Mouse (Mus musculus) midbrain, embryonic 11.5 days (tissue): Measurements from ENCODE around the gene Asgr1. TPM values are rescaled to one million over a fixed set of nuclear protein-coding genes. Genes with fewer than 3 reads are reported as not detected.

Experiments
- ATAC-seq: fragments of 200-750 bp; cut with Nextera tagmentation; 2 replicates; pipeline ENCODE4 v1.8.0; 2017; ENCODE audit warnings: moderate TSS enrichment, moderate library complexity; ENCODE audit not compliant: low FRiP score
- DNase-seq: peaks from one replicate; pipeline ENCODE4 v3.0.0; 2015; ENCODE audit warnings: low spot score; ENCODE audit errors: missing footprints
- H3K27ac ChIP-seq: fragments of 300-500 bp; sonication (generic); 2 replicates; pipeline ENCODE4 v1.5.1; 2014; ENCODE audit warnings: low read depth, low read length
- H3K27me3 ChIP-seq: fragments of 300-500 bp; sonication (generic); 2 replicates; pipeline ENCODE4 v1.6.1; 2014; ENCODE audit warnings: mild to moderate bottlenecking, low read length, moderate library complexity, mixed read lengths; ENCODE audit not compliant: control insufficient read depth, insufficient read depth
- H3K36me3 ChIP-seq: fragments of 300-500 bp; sonication (generic); 2 replicates; pipeline ENCODE4 v1.6.1; 2014; ENCODE audit warnings: mild to moderate bottlenecking, low read length, moderate library complexity, mixed read lengths; ENCODE audit not compliant: control insufficient read depth, insufficient read depth
- H3K4me1 ChIP-seq: fragments of 300-500 bp; sonication (generic); 2 replicates; pipeline ENCODE4 v1.6.1; 2014; ENCODE audit warnings: low read length; ENCODE audit not compliant: control insufficient read depth, insufficient read depth
- H3K4me2 ChIP-seq: fragments of 300-500 bp; sonication (generic); 2 replicates; pipeline ENCODE4 v1.6.1; 2014; ENCODE audit warnings: mild to moderate bottlenecking, moderate library complexity
- H3K4me3 ChIP-seq: fragments of 300-500 bp; sonication (generic); 2 replicates; pipeline ENCODE4 v1.5.1; 2014; ENCODE audit warnings: low read depth, low read length
- H3K9ac ChIP-seq: fragments of 300-500 bp; sonication (generic); 2 replicates; pipeline ENCODE4 v1.6.1; 2014; ENCODE audit warnings: low read length
- H3K9me3 ChIP-seq: fragments of 300-500 bp; sonication (generic); 2 replicates; pipeline ENCODE4 v1.6.1; 2016; ENCODE audit warnings: low read length; ENCODE audit not compliant: control insufficient read depth
- WGBS: fragments of 180-500 bp; shearing (Covaris S2); extraction: QIAGEN DNeasy Blood & Tissue Kit; methylation state at CpG from one replicate; pipeline ENCODE4 v1.1.7; 2014; 5-methylcytosine and 5-hydroxymethylcytosine counted together
- polyA plus RNA-seq: library from polyadenylated mRNA; unstranded; fragments of >200 nt; fragmentation: Nextera tagmentation; extraction: Ambion mirVana; gene quantifications from 2 replicates; pipeline ENCODE4 v1.2.1, GENCODE M21; 2014

Gene Asgr1
- polyA plus RNA-seq, 1 experiment from 2014 or later, result 0.23 TPM

DNA sequence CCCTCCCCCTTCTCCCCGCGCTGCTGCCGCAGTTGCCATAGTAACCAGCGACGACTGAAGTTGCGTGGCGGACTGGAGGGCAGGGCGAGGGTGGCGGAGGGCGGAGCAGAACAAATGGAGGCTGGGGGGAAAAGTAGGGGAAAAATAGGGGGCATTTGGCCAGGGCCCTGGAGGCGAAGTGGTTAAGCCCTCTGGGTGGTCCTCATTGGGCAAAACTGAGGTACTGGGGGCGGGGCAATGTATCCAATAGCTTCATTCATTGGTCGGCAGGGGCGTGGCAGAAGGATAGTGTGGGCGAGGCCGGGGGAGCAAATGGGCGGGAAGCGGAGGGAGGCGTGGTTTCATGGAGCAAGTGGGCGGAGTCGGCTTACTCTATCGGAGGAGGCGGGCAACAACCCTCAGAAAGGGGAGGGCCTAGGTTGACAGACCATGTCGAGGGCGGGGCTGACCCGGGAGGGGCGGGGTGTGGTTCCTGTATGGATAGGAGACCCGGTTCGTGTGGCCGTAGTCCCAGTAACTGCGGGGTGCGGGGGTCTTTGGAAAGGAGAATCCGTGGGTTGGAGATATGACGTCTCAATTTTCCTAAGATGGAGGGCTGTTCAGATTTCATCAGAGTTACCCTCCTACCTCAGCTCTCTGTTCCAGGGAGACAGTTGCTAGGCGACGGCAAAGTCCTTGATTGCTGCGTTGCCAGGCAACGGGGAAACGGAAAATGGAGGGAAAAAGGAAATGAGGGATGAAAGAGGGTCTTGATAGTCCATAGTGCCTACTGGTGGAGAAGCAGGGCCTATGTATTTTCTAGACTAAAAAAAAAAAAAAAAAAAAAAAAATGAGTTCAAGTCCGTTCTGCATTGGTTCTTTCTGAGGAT lies 32.4 kb upstream of the Asgr1 start:
- Histone ChIP-seq H3K36me3 (no peaks in the 10 kb centered on the region), H3K27ac (peak overlapping the region; percentile 69), H3K4me1 (peaks cover 67% of the 10 kb centered on the region), H3K27me3 (no peaks in the 10 kb centered on the region), H3K9me3 (no peaks in the 10 kb centered on the region), H3K9ac (peak overlapping the region; percentile 40; the same call in 1 of the 2 replicates), H3K4me3 (peak overlapping the region; percentile 38), H3K4me2 (peak overlapping the region; percentile 87)
- ATAC-seq (peak; percentile 86), DNase-seq (peak; percentile 100)
- WGBS, result 1% methylated on average over 40 of the region's 40 CpGs

DNA sequence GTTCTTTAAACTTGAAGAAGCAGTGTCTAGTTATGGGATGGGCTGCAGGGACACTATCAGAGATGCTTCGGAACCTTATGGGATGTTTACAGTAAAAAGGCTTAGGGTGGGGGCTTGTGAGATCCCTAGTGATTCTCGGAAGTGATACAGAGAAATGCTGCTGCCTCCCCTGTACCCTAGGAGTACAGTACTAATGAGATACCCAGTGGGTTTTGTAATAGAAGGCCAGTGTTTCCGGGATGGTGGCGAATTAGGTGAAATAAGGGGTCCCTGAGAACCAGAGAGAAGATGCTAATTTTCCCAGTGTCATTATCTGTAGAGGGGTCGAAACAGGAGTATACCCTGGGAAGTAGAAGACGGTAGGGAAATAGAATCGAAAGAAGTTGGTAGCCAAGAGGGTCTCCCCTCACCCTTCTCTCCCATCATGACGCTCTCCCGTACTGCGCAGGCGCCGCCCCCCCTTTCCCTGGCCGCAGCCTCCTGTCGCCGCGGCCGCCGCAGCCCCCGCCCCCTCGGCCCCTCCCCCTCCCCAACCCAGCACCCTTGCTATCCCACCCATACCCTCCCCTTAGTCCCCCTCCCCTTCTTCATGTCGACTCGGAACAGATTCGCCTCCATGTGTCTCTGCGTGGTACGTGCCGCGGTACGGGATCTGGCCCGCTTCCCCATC lies 30.3 kb upstream of the Asgr1 start:
- H3K27ac ChIP-seq, result peak overlapping the region; percentile 35; the same call in 1 of the 2 replicates

DNA sequence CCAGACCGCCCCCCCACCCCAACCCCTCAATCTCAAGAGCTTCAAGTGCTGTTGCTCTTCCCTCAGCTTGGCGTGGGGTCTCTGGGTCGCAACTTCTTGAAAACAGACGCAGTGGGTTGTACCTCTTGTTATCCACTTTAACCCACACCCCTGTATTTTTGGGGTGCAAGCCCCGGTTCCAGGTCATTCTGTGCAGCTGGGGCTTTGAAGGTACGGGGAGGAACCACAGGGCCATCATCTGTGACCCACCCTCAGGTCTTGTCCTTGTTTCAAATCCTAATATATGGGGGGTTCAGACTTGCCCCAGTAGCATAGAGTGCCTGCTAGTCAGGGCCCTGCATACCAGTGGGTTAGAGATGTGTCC lies 29.8 kb upstream of the Asgr1 start:
- peak overlapping the region; percentile 37 for H3K4me3 ChIP-seq
- no peaks in the 10 kb centered on the region for H3K9me3 ChIP-seq
- DNase-seq (no peak), ATAC-seq (no peak)
- no peaks in the 10 kb centered on the region for H3K27me3 ChIP-seq
- no peaks in the 10 kb centered on the region for H3K36me3 ChIP-seq
- H3K4me2 ChIP-seq, result peak overlapping the region; percentile 67
- peaks cover 73% of the 10 kb centered on the region for H3K4me1 ChIP-seq
- H3K27ac ChIP-seq, result peak overlapping the region; percentile 35; the same call in 1 of the 2 replicates
- H3K9ac ChIP-seq, result peak overlapping the region; percentile 70
- WGBS, result 10% methylated on average over 6 of the region's 6 CpGs

More for the DNA sequence above, 30.3 kb upstream of the Asgr1 start:
- WGBS, result 5% methylated on average over 25 of the region's 29 CpGs
- H3K27me3 ChIP-seq, result no peaks in the 10 kb centered on the region
- H3K4me1 ChIP-seq, result peaks cover 76% of the 10 kb centered on the region
- peak overlapping the region; percentile 67 for H3K4me2 ChIP-seq
- H3K9me3 ChIP-seq, result no peaks in the 10 kb centered on the region
- ATAC-seq, result no peak
- no peaks in the 10 kb centered on the region for H3K36me3 ChIP-seq
- H3K4me3 ChIP-seq, result peak overlapping the region; percentile 37
- peak; percentile 93 for DNase-seq
- H3K9ac ChIP-seq, result peak overlapping the region; percentile 70

GRCm38 (mm10) chr11:70026689-70027088 lies 27.2 kb upstream of the Asgr1 start:
- peaks cover 5% of the 10 kb centered on the region for H3K36me3 ChIP-seq
- no peaks in the 10 kb centered on the region for H3K27me3 ChIP-seq
- peak overlapping the region; percentile 6 for H3K9ac ChIP-seq
- DNase-seq, result no peak
- peak overlapping the region; percentile 69 for H3K4me2 ChIP-seq
- peak overlapping the region; percentile 19 for H3K4me3 ChIP-seq
- under 1% methylated on average over 19 of the region's 19 CpGs for WGBS
- peak overlapping the region; percentile 52; the same call in 1 of the 2 replicates for H3K27ac ChIP-seq
- H3K4me1 ChIP-seq, result peaks cover 63% of the 10 kb centered on the region
- peak; percentile 17; the same call in 1 of the 2 replicates for ATAC-seq
- no peaks in the 10 kb centered on the region for H3K9me3 ChIP-seq

DNA sequence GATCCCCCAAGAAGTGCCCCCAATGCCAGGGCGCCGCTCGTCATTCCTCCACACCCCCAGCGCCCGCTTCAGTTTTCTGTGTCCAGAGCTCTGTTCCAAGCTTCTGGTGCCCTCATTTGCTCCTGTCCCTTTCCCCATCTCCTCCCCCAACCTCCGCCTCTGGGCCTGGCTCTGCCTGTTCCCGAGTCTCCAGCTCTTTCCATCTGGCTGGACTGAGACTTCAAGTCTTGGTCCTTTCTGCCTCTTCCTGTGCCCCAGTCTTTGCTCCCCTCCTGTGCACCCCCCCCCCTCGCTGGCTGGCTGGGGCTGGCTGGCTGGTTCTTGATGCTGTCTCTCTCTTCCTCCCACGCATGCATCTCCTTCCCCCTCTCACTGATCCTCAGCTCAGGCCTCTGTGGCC lies 26.5 kb upstream of the Asgr1 start:
- Histone ChIP-seq H3K36me3 (peaks cover 11% of the 10 kb centered on the region), H3K4me2 (peak overlapping the region; percentile 69), H3K27me3 (no peaks in the 10 kb centered on the region), H3K27ac (peak overlapping the region; percentile 52; the same call in 1 of the 2 replicates), H3K9ac (peak overlapping the region; percentile 3; the same call in 1 of the 2 replicates), H3K4me1 (peaks cover 58% of the 10 kb centered on the region), H3K4me3 (peak overlapping the region; percentile 19; the same call in 1 of the 2 replicates), H3K9me3 (no peaks in the 10 kb centered on the region)
- no peak for ATAC-seq
- DNase-seq, result no peak
- WGBS, result 30% methylated on average over 9 of the region's 9 CpGs

- peak overlapping the region; percentile 31 for H3K4me3 ChIP-seq
- peak overlapping the region; percentile 13 for H3K9ac ChIP-seq
- H3K27me3 ChIP-seq, result no peaks in the 10 kb centered on the region
- peak overlapping the region; percentile 95 for H3K27ac ChIP-seq
- DNase-seq, result no peak
- H3K4me2 ChIP-seq, result peak overlapping the region; percentile 69
- ATAC-seq, result no peak
- H3K4me1 ChIP-seq, result peaks cover 48% of the 10 kb centered on the region
- H3K36me3 ChIP-seq, result peaks cover 12% of the 10 kb centered on the region
- 22% methylated on average over 12 of the region's 12 CpGs for WGBS
- no peaks in the 10 kb centered on the region for H3K9me3 ChIP-seq
Measured at GRCm38 (mm10) chr11:70028401-70029129, 25.3 kb upstream of the Asgr1 start.

DNA sequence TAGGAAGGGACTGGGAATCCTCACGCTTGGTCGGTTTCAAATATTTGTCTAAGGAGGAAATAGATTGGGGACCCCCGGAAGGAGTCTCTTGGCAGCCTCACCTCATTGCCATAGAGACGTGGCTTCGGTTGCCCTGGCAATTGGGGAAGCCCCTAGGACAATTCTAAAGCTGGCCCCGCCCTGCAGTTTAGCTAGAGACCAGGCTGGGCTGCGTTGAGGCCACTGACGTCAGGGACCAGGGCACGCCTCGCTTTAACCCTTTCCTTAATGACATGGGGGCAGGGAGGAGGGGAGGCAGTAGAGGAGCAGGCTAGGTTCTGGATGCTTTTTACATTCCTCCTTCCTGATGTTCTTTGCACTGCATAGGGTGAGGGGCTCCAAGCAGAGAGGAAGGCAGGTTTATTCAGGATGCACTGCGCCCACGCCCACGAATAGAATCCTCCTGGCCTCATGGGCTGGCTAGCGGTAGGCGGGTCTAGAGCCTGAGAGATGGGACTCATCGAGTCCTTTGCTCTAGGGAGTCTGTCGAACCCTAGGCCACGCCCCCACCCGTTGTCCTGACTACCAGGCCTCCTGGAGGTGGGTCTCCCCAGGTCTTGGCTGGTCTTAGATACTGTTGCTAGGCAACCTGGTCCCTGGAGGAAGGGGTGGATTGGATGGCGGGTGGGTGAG lies 24.6 kb upstream of the Asgr1 start:
- Histone ChIP-seq H3K27ac (peak overlapping the region; percentile 95), H3K36me3 (peaks cover 12% of the 10 kb centered on the region), H3K4me1 (peaks cover 44% of the 10 kb centered on the region), H3K9me3 (no peaks in the 10 kb centered on the region), H3K9ac (peak overlapping the region; percentile 40), H3K4me2 (peak overlapping the region; percentile 69), H3K4me3 (peak overlapping the region; percentile 31), H3K27me3 (no peaks in the 10 kb centered on the region)
- DNase-seq (peak; percentile 99), ATAC-seq (peak; percentile 96)
- WGBS, result under 1% methylated on average over 20 of the region's 20 CpGs

DNA sequence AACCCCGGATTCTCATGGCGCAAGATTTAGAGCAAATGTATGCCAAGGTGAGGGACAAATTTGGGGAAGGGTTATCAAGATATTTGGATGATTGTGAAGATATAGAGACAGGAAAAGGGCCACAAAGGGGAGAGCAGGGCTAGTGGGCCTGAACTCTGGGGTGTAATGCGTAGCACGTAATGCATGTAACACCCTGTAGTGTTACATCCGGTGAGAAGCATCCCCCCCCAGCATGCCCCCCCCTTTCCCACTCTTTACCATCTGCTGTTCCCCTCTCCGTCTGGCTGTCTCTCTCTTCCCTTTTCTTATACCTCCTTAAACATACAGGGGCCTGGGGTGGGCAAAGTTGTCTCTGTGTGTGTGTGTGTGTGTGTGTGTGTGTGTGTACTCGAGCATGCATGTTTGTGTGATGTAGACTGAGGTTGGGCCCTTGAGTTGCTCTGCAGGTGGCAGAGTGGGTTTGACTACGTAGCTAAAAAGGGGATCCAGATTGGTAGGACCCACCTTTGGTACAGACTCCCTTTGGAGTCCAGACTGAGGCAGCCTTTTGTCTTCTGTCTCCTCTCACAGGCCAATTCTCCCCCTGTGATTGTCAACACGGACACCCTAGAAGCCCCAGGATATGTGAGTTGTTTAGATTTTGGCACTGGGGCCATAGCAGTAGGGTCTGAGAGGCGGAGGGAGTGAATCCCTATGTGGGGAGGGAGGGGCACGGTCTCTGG lies 23.9 kb upstream of the Asgr1 start:
- H3K9ac ChIP-seq, result peak overlapping the region; percentile 59
- WGBS, result 30% methylated on average over 11 of the region's 11 CpGs
- DNase-seq (no peak), ATAC-seq (peak; percentile 56)
- no peaks in the 10 kb centered on the region for H3K27me3 ChIP-seq
- H3K27ac ChIP-seq, result peak overlapping the region; percentile 95
- no peaks in the 10 kb centered on the region for H3K9me3 ChIP-seq
- H3K4me1 ChIP-seq, result peaks cover 40% of the 10 kb centered on the region
- H3K4me2 ChIP-seq, result peak overlapping the region; percentile 69
- peaks cover 12% of the 10 kb centered on the region for H3K36me3 ChIP-seq
- peak overlapping the region; percentile 31 for H3K4me3 ChIP-seq
